Mouse (Mus musculus) left cerebral cortex, postnatal 25 days (tissue): ENCODE measurements at regions not wholly inside any gene's neighbourhood (a gene's known extent, or its start where the extent isn't known, plus 50 kb on each side); places are given as distances from the start of the nearest gene placed in this dataset.

Experiments used
- DNase-seq, 2 experiments: peaks; one replicate each; pipeline ENCODE4 v3.0.0; 2022; ENCODE audit warnings: low spot score in 2 of 2, mixed read lengths in 1 of 2
- intact Hi-C: fragments of 180-260 bp; cut with DNase I; formaldehyde crosslinking; loops from one replicate; pipeline ENCODE4 v1.15.1; 2025

GRCm38 (mm10) chr19:52878812-52879502 is 161.1 kb downstream of the Xpnpep1 start:
- intact Hi-C loops, result no loop called here
- DNase-seq, result no peak

GRCm38 (mm10) chr19:52866635-52867034 is 173.4 kb downstream of the Xpnpep1 start:
- no peak for DNase-seq
- intact Hi-C loops, result no loop called here

GRCm38 (mm10) chr19:52861576-52861975 is 178.4 kb downstream of the Xpnpep1 start:
- DNase-seq, result no peak
- intact Hi-C loops, result no loop called here

DNA sequence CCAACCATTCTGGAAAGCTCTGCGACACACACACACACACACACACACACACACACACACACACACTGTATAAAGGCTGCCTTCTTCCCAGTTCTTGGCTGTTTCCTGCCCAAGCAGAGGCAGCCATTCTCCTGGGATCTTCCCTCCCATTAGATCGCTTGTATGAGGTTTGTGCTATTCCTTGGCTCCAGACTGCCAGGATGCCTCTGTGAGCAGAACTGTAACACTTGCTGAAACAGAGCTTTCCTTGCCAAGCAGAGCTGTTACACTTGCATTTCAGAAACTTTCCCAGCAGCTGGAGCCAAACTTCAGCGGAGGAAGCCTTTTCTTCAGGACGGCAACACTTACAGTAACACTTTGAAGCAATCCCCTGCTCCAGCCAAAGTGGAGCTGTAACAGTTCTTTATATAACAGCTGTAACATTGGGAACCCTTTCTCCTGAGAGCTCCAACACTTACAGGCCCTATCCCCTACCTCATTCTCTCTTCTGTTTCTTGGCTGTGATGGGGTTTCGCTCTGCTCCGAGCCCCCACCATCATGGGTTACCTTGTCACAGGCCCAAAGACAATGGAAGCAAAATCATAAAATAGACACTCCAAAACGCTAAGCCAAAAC is 185.8 kb downstream of the Xpnpep1 start:
- intact Hi-C loops, result no loop called here
- peak; percentile 31 to 81 for DNase-seq

DNA sequence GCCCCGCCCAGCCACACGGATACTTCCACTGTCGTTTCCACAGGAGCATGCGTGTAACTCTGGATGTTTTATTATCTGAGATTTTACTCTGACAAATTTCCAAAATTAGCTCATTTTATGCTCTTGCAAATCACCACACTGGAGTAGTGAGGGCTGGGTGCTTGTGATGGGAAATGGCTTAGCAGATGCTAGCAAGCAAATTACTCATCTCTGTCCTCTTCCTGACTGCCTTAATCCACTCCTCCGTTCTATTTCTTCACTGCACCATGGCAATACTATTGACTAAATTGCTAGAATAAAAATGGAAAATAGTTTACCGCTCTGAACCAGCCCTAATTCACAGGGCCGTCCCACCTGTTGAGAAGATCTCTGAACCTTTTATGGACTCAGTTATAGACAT is 223.8 kb downstream of the Xpnpep1 start:
- intact Hi-C loops, result loop anchor here (10.0 kb wide), 1 partner anchor 51 kb away; no protein-coding TSS in a partner anchor
- DNase-seq, result peak in 1 of 2 experiments; percentile 45

GRCm38 (mm10) chr19:52812046-52812445 is 228.0 kb downstream of the Xpnpep1 start:
- intact Hi-C loops, result loop anchor here (10.0 kb wide), 1 partner anchor 47 kb away; no protein-coding TSS in a partner anchor
- DNase-seq, result peak; percentile 12 to 76

- no peak for DNase-seq
- intact Hi-C loops, result no loop called here
Measured at GRCm38 (mm10) chr19:52788802-52789201, 251.2 kb downstream of the Xpnpep1 start.

GRCm38 (mm10) chr19:52768761-52769388 is 271.1 kb downstream of the Xpnpep1 start:
- intact Hi-C loops, result loop anchor here (10.0 kb wide), 1 partner anchor 46 kb away; no protein-coding TSS in a partner anchor
- peak; percentile 9 to 16 for DNase-seq

- intact Hi-C loops, result loop anchor here (10.0 kb wide), 1 partner anchor 47 kb away; no protein-coding TSS in a partner anchor
- DNase-seq, result peak; percentile 14 to 80
Measured at GRCm38 (mm10) chr19:52768117-52768516, 271.9 kb downstream of the Xpnpep1 start.

GRCm38 (mm10) chr19:52738946-52739345 is 301.1 kb downstream of the Xpnpep1 start:
- intact Hi-C loops, result no loop called here
- DNase-seq, result peak in 1 of 2 experiments; percentile 62

- intact Hi-C loops, result loop anchor here (5.0 kb wide), 2 partner anchors 201 to 256 kb away; no protein-coding TSS in a partner anchor
Measured at GRCm38 (mm10) chr19:52721776-52722175, 318.2 kb downstream of the Xpnpep1 start.

GRCm38 (mm10) chr19:52715359-52715758 is 324.7 kb downstream of the Xpnpep1 start:
- intact Hi-C loops, result no loop called here
- no peak for DNase-seq

More at GRCm38 (mm10) chr19:52721776-52722175, 318.2 kb downstream of the Xpnpep1 start:
- peak in 1 of 2 experiments; percentile 15 for DNase-seq

DNA sequence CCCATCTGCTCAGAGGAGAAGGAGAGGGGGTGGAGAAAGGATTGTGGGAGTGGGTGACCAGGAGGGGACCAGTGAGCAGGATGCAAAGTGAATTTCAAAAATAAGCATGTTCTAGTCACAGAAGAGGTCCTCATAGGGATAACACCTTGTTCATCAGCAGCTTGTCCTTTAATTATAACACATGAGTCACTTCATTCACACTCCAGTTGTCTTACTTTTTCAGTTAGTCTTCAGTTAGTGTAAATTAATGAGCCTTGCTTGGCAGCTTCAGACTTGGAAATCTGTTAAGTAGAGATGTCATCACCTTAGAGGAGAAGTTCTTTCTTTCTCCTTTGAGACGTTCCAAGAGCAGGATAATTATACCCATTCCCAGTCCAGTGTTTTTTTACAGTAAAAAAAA is 332.3 kb downstream of the Xpnpep1 start:
- DNase-seq, result peak in 1 of 2 experiments; percentile 5
- intact Hi-C loops, result no loop called here

GRCm38 (mm10) chr19:52661009-52661408 is 379.0 kb downstream of the Xpnpep1 start:
- DNase-seq, result peak in 1 of 2 experiments; percentile 1
- intact Hi-C loops, result no loop called here

- intact Hi-C loops, result no loop called here
- peak; percentile 29 to 32 for DNase-seq
Measured at GRCm38 (mm10) chr19:52647066-52648046, 383.3 kb downstream of the Ins1 start.

DNA sequence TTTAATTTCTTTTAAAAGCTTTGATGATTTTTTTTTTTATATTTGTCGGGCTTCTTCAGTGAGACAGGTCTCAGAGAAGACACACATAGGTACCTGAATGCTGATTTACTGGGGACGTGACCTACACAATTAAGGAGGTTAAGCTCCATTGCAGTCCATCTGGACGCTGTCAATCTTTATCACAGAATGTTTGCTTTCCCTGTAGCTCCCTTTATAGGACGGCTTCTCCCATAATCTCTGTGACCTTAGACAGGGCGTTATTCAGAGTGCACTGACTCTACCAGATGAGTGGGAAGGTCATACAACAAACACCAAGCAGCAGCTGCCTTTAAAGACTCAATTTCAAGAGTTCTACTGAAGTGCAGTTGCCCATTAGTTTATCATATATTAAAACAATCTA is 376.1 kb downstream of the Ins1 start:
- no peak for DNase-seq
- intact Hi-C loops, result no loop called here

- intact Hi-C loops, result no loop called here
- DNase-seq, result no peak
Measured at GRCm38 (mm10) chr19:52632501-52632900, 368.4 kb downstream of the Ins1 start.

GRCm38 (mm10) chr19:52624310-52624709 is 360.2 kb downstream of the Ins1 start:
- peak; percentile 5 to 49 for DNase-seq
- intact Hi-C loops, result loop anchor here (5.0 kb wide), 1 partner anchor 353 kb away; no protein-coding TSS in a partner anchor

DNA sequence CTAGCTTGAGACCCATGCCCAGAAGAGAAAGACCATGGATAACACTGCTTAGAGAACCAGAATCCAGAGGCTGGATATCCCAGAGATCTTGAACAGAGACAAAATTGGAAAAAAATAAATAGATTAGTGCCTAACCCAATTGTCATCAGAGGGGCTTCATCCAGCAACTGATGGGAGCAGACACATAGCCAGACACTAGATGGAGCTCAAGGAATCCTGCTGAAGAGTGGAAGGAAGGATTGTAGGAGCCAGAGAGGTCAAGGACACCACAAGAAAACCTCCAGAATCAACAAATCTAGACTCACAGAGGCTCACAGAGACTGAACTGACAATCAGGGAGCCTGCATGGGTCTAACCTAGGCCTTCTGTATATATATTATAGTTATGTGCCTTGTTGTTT is 359.4 kb downstream of the Ins1 start:
- intact Hi-C loops, result loop anchor here (2.0 to 5.0 kb wide), 2 partner anchors 299 to 354 kb away; no protein-coding TSS in a partner anchor
- peak; percentile 13 to 20 for DNase-seq
